Mouse (Mus musculus) mature B cell (primary cell): ENCODE results near the gene Ccdc78.

Experiments
- in situ Hi-C: fragments of 300-500 bp; cut with MboI; formaldehyde crosslinking; loops from 2 replicates; pipeline ENCODE4 v1.14.3; 2019

Ccdc78 gene

GRCm38 (mm10) chr17:25809606-25810340 lies 23.4 kb downstream of the Ccdc78 start:
- in situ Hi-C loops: no loop called here

DNA sequence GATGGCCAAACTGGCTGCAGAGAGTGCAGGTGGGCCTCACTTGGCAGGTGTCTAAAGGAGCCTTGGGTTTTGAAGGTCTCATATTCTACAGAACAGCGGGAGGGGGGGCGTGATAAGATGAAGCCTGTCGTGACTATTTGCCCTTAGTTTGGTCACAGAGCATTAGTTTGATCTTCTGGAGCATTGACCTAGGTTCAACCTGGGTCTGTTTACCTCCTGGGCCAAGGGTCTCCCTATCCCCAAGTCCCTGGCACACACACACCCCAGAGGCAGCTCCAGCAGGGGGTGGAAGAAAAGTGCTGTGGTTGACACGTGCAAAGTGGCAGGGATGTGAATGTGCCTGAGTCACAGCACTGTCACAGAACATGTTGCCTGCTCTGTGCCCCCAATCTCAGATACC lies 24.5 kb downstream of the Ccdc78 start:
- in situ Hi-C loops: no loop called here

- in situ Hi-C loops: no loop called here
Observed at GRCm38 (mm10) chr17:25813471-25813870, 27.1 kb downstream of the Ccdc78 start.

DNA sequence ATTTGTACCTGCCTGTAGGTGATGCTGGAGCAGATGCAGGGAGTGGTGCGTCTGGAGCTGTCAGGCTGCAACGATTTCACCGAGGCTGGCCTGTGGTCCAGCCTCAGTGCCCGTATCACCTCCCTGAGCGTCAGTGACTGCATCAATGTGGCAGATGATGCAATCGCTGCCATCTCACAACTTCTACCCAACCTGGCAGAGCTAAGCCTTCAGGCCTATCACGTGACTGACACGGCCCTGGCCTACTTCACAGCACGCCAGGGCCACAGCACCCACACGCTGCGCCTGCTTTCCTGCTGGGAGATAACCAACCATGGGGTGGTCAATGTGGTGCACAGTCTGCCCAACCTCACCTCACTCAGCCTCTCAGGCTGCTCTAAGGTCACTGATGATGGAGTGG lies 31.3 kb downstream of the Ccdc78 start:
- in situ Hi-C loops: no loop called here

- in situ Hi-C loops: no loop called here
Observed at GRCm38 (mm10) chr17:25818851-25819780, 32.7 kb downstream of the Ccdc78 start.

DNA sequence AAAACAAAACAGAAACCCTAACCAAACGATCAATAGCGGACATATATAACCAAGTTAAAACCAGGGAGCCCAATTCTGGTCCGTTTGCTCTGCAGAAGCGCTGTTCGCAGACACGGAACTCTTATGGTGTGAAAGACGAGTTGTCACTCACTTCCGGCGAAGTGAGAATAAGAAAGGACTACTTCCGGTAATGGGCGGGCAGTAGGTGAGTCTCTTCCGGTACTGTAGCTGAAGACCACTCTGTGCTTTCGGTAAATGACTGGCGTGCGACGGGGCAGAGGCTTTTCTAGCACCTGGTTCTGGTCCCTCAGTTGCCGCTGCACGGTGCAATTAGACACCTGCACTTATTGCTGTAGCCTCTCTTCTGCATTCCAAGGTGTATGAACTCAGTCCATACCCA lies 37.1 kb downstream of the Ccdc78 start, which contains the start of gene Wdr24:
TSS of gene Wdr24 (plus strand) at position 176 of the 400 bp plus-strand sequence.
- in situ Hi-C loops: no loop called here

DNA sequence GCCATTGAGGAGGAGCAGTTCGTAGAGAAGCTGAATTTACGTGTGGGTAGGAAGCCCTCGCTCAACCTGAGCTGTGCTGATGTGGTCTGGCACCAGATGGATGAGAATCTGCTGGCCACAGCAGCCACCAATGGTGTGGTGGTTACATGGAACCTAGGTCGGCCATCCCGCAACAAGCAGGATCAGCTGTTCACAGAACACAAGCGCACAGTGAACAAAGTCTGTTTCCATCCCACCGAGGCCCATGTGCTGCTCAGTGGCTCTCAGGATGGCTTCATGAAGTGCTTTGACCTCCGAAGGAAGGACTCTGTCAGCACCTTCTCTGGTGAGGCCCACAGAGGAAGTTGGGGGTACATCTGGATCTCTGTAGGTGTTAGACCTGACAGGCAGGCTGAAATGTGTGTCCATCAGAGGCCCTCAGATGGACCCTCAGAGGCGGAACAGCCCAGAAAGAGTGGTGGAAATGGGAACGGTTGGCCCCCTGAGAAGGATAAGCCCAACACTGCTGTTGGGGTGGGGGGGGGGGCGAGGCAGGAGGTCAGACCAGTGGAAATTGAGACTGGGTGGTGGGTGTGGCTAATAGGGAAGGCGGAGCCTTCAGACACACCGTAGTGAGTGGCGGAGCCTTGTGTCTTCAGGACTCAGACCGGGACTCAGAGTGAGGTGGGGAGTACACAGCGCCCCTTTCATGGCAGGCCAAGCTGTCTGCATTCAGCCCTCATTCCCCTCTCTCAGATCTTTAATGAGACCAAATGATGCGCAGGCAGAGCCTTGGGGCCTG lies 38.2 kb downstream of the Ccdc78 start:
- in situ Hi-C loops: no loop called here

DNA sequence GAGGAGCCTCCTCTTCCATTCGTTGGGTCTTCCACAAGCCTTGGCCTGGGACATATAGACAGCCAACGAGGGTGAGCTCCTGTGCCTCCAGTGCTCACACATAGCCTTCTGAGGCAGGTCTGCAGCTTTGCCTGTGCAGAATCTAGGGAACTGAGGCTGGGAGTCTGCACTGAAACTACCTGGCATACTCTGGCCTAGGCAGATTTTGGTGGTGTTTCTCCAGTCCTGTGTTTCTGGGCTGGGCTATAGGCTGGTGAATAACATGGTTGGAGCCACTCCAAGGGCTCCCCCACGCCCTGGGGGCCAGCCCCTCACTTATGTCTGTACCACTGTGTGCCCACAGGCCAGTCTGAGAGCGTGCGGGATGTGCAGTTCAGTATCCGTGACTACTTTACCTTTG lies 38.9 kb downstream of the Ccdc78 start:
- in situ Hi-C loops: no loop called here

DNA sequence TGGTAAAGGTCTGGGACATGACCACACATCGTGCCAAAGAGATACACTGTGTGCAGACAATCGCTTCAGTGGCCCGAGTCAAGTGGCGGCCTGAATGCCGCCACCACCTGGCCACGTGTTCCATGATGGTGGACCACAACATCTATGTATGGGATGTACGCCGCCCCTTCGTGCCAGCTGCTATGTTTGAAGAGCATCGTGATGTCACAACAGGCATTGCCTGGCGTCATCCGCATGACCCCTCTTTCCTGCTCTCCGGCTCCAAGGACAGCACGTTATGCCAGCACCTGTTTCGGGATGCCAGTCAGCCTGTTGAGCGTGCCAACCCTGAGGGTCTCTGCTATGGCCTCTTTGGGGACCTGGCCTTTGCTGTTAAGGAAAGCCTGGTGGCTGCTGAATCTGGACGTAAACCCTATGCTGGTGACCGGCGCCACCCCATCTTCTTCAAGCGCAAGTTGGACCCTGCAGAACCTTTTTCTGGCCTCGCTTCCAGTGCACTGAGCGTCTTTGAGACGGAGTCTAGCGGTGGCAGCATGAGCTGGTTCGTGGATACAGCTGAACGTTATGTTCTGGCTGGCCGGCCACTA lies 39.7 kb downstream of the Ccdc78 start:
- in situ Hi-C loops: no loop called here

DNA sequence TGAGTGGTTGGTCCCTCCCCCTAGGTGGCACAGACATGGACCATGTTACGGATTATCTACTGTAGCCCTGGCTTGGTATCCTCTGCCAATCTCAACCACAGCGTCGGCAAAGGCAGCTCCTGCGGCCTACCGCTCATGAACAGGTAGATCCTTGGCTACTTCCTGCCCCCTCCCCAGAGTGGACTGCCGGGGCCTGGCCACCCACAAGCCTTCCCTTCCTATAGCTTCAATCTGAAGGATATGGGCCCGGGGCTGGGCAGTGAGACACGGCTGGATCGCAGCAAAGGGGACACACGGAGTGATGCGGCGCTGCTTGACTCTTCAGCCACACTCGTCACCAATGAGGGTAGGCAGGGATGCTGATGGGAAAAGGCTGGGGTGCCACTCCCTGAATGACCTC lies 40.6 kb downstream of the Ccdc78 start:
- in situ Hi-C loops: no loop called here

DNA sequence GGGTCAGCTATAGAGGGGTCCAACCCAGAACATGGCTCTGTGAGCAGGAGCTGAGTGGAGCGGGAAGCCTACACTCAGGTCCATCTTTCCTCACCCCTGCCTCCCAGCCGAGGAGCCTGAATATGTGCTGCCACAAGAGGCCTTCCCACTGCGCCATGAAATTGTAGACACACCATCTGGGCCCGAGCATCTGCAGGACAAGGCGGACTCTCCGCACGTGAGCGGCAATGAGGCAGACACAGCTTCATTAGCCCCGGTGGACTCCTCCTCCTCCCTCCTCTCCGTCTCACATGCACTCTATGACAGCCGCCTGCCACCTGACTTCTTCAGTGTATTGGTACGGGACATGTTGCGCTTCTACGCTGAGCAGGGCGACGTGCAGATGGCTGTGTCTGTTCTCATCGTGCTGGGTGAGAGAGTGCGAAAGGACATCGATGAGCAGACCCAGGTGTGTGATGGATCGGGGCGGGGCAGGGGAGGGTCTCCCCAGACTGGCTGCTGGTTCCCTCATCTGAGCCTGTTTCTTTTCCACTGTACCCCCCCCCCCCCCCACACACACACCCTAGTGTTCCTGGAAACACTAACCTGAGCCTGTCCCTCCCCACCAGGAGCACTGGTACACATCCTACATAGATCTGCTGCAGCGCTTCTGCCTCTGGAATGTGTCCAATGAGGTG lies 41.3 kb downstream of the Ccdc78 start:
- in situ Hi-C loops: no loop called here

- in situ Hi-C loops: no loop called here
Observed at GRCm38 (mm10) chr17:25828223-25828594, 41.8 kb downstream of the Ccdc78 start.

DNA sequence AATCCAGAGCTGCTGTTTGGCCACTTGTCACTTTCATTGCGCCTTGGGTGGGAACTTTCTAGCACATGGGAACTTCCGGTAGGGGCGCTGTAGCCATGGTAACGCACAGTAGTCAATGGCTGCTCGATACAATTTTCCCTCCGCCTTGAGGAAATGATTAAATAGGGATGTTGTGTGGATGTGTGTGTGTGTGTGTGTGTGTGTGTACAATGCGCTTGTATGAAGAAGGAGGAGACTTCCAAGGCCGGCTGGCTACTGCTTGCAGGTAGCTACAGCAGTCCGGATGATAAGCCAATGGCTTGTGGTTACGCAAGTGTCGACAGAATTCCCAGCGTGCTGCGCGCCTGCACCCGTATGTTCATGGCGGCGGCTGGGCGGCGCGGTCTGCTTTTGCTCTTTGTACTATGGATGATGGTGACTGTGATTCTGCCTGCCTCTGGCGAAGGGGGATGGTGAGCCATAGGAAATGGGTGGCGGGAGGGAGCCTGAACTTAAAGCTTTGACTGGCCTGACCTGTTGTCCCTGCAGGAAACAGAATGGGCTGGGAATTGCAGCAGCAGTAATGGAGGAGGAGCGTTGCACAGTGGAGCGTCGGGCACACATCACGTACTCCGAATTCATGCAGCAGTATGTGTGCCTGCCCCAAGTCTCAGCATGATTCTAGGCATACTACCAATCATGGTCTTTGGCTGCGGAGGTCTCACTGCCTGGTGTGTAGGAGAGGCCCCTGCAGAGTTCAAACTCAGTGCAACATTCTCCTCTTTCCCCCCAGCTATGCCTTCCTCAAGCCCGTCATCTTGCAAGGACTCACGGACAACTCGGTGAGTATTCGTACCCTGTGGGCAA lies 42.6 kb downstream of the Ccdc78 start, which contains the start of gene Jmjd8:
TSS of gene Jmjd8 (plus strand) at position 156 of the 846 bp plus-strand sequence.
- in situ Hi-C loops: no loop called here

DNA sequence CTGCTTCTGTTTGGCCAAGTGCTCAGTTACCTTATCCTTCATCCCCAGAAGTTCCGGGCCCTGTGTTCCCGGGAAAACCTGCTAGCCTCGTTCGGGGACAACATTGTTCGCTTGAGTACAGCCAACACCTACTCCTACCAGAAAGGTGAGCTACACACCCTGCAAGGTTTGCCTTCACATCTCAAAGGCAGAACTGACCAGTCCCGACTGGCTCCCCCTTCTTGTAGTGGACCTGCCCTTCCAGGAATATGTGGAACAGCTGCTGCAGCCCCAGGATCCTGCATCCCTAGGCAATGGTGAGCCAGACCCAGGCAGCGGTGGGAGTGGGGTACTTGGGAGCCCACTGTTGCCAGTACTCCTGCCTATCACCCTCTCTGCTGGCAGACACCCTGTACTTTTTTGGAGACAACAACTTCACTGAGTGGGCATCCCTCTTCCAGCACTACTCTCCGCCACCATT lies 43.2 kb downstream of the Ccdc78 start:
- in situ Hi-C loops: no loop called here

DNA sequence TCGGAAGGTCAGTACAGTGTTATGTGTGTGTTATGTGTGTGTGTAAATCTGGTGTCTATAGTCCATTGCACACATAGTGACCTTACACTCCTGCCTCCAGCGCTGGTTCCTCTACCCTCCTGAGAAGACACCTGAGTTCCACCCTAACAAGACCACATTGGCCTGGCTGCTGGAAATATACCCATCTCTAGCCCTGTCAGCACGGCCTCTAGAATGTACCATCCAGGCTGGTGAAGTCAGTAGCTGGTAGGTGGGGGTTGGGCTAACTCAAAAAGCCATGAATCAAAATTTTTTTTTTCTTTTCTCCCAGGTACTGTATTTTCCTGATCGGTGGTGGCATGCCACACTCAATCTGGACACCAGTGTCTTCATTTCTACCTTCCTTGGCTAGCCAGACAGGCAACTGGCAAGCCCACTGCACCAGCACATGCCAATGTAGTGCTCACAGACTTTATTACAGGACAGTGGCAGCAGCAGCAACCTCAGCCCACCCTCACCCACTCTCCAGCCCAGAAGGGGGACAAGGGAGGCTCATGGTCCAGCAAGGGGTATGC lies 43.9 kb downstream of the Ccdc78 start:
- in situ Hi-C loops: no loop called here

GRCm38 (mm10) chr17:25830806-25831431 lies 44.5 kb downstream of the Ccdc78 start:
- in situ Hi-C loops: no loop called here

DNA sequence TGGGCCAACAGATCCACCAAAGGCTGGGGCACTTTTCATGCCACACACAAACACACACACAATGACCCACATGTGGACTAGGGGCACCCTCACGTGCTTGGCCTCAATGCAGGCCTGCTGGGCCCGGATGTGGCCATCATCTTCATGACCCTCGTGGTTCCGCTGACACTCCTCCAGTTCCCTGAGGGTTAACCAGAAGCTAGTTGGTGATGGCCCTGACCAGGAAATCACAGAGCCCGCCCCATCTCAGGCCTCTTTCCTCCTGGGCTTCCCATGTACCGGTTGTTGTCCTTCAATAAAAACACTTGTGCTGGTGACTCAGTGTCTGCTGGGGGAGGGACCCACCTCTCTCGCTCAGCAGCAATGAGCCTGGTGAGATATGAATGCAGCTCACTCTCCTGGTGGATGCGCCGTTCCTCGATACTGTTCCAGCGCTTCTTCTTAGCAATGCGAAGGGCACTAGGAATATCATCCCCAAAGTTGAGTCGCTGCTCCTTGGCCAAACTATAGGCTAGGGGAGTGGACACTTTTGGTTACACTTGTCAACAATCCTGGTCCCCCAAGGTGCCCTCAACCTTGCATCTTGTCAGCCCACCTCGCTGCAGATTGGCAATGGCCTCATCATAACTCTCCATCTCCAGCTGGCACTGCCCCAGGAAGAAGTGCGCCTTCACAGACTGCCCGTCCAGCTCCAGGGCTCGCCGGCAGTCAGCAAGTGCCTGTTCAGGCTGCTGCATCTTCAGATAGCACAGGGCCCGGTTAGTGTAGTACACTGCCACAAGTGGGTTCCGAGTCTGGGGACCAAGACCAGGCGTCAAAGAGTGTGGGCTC lies 45.3 kb downstream of the Ccdc78 start:
- in situ Hi-C loops: no loop called here
